Mouse (Mus musculus) neural tube, embryonic 14.5 days (tissue): ENCODE data around the gene D630003M21Rik. TPM values are rescaled to one million over a fixed set of nuclear protein-coding genes. Genes with fewer than 3 reads are reported as not detected.
A peak's percentile ranks its signal among the peaks of the same experiment; 100 is the strongest.

ENCODE experiments used
- ATAC-seq: fragments of 200-750 bp; cut with Nextera tagmentation; 2 replicates; pipeline ENCODE4 v1.8.0; 2017; ENCODE audit warnings: low read depth, mild to moderate bottlenecking, moderate TSS enrichment, moderate library complexity
- H3K27ac ChIP-seq: fragments of 300-500 bp; sonication (generic); 2 replicates; pipeline ENCODE4 v1.5.1; 2014; ENCODE audit warnings: low read depth, mild to moderate bottlenecking, control low read depth, low read length, moderate library complexity, mixed read lengths
- H3K27me3 ChIP-seq: fragments of 300-500 bp; sonication (generic); 2 replicates; pipeline ENCODE4 v1.6.1; 2014; ENCODE audit warnings: low read length; ENCODE audit not compliant: control insufficient read depth, insufficient read depth
- H3K36me3 ChIP-seq: fragments of 300-500 bp; sonication (generic); 2 replicates; pipeline ENCODE4 v1.6.1; 2014; ENCODE audit warnings: low read length, mixed read lengths; ENCODE audit not compliant: control insufficient read depth, insufficient read depth
- H3K4me1 ChIP-seq: fragments of 300-500 bp; sonication (generic); 2 replicates; pipeline ENCODE4 v1.6.1; 2014; ENCODE audit warnings: low read length; ENCODE audit not compliant: control insufficient read depth, insufficient read depth
- H3K4me2 ChIP-seq: fragments of 300-500 bp; sonication (generic); 2 replicates; pipeline ENCODE4 v1.6.1; 2014; ENCODE audit warnings: mild to moderate bottlenecking, low read depth, low read length, control low read depth
- H3K4me3 ChIP-seq: fragments of 300-500 bp; sonication (generic); 2 replicates; pipeline ENCODE4 v1.5.1; 2014; ENCODE audit warnings: low read depth, low read length, control low read depth, mixed read lengths
- H3K9ac ChIP-seq: fragments of 300-500 bp; sonication (generic); replicated peaks from 2 replicates; pipeline ENCODE4 v1.6.1; 2014; ENCODE audit warnings: low read depth, mild to moderate bottlenecking, control low read depth, low read length, mixed read lengths
- H3K9me3 ChIP-seq: fragments of 300-500 bp; sonication (generic); 2 replicates; pipeline ENCODE4 v1.6.1; 2016; ENCODE audit warnings: low read length; ENCODE audit not compliant: control insufficient read depth
- WGBS: fragments of 180-500 bp; shearing (Covaris S2); extraction: QIAGEN DNeasy Blood & Tissue Kit; methylation state at CpG from one replicate; pipeline ENCODE4 v1.1.7; 2014; 5-methylcytosine and 5-hydroxymethylcytosine counted together
- polyA plus RNA-seq: library from polyadenylated mRNA; unstranded; fragments of >200 nt; fragmentation: Nextera tagmentation; extraction: Ambion mirVana; gene quantifications from 2 replicates; pipeline ENCODE4 v1.2.1, GENCODE M21; 2014

D630003M21Rik gene
- polyA plus RNA-seq = 0.94 and 1.8 TPM in 2 replicates

DNA sequence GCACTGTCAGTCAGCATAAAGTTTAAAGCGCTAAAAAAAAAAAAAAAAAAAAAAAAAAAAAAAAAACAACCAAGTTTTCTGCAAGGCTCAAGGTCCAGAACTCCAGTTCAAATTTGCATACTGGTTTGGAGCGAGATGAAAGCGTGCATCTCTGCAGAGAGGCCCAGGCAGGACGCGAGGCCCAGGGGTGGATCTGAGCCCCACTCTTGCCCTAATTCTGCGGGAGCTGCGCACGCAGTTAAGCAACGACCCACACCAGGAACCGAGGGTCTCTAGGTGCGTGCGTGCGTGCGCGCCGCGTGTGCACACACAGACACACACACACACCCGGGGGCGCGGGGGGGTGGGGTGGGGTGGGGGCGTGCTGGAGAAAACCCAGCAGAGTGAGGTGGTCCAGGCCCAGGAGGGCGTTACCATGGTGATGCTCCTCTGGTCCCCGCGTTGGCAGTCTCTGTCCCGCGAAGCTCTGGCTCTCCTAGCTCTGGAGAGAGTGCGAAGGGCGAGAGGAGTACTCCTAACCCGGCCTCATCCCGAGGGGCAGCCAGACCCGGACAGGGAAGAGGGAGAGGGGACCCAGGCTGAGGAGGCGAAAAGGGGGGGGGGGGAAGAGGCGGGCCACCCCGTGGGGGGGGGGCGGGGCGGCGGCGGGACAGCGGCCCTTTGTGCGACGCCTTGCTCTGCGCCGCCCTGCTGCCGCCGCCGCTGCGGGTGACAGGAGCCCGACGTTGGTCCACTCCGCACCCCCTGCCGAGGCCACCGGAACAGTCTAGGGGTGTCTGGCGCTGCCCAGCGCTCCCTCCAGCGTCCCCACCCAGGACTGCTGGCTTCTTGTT, at the start of gene D630003M21Rik:
D630003M21Rik (minus strand) TSS at position 553 of the 833 bp plus-strand sequence.
- peak; percentile 84 for ATAC-seq
- peak within 1 kb of the TSS; percentile 59 for H3K9ac ChIP-seq
- under 1% methylated on average over 35 of the region's 55 CpGs for WGBS

DNA sequence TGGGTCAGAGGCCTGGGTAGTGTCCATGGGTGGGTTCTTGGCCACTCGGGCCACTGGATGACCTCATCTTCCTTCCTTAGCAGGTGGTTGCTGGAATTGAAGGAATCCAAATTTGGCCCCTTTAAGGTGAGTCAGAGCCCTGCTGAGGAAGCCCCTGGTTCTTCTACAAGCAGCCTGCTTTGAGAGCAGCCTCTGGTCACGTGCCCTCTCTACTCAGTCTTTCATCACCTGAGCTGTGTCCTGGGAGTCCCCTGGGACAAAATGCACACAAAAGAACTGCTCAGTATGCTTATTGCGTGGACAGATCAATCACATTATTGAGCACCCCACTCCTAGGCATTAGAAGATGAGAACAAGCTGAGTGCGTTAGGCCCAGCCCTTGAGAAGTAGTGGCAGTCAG, 47.9 kb upstream of the D630003M21Rik start:
- Histone ChIP-seq H3K27me3 (no peaks in the 10 kb centered on the region), H3K4me1 (0 out of 2 replicates have a peak, but pooled peaks cover 7% of the 10 kb centered on the region), H3K4me3 (no peak overlapping the region), H3K4me2 (no peak overlapping the region), H3K9me3 (no peaks in the 10 kb centered on the region), H3K9ac (no peak overlapping the region), H3K36me3 (no peaks in the 10 kb centered on the region), H3K27ac (no peak overlapping the region)
- no peak for ATAC-seq
- 71% methylated on average over 4 of the region's 4 CpGs for WGBS

More for the DNA sequence above, at the start of gene D630003M21Rik:
- Histone ChIP-seq H3K4me1 (peaks cover 11% of the 10 kb centered on the region), H3K4me2 (peak within 1 kb of the TSS; percentile 83), H3K27ac (peak within 1 kb of the TSS; percentile 60; the same call in 1 of the 2 replicates), H3K9me3 (no peaks in the 10 kb centered on the region), H3K4me3 (peak within 1 kb of the TSS; percentile 37), H3K36me3 (no peaks in the 10 kb centered on the region), H3K27me3 (no peaks in the 10 kb centered on the region)

DNA sequence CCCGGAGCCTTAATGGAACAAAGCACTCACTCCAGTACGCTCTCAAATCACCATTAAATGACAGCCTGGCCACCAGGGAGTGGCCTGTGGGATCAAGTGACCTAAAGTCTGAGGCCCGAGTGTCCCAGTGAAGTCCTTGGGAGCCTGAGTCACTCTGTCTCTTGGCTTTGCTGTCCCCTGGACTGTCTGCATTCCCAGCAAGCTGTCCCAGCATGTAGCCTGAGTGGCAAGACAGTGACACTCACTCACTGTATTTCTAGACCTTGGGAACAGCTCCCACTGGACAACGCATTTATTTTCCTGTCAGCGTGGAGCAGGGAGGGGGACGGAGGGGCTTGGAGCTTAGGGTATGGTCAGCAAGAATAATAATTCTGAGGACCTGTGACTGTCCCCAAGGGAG, 47.4 kb upstream of the D630003M21Rik start:
- H3K36me3 ChIP-seq = no peaks in the 10 kb centered on the region
- WGBS = 67% methylated on average over 6 of the region's 6 CpGs

GRCm38 (mm10) chr2:158275811-158276210, 46.8 kb upstream of the D630003M21Rik start:
- ATAC-seq = no peak
- H3K36me3 ChIP-seq = no peaks in the 10 kb centered on the region
- no peak overlapping the region for H3K4me2 ChIP-seq
- H3K27me3 ChIP-seq = no peaks in the 10 kb centered on the region
- no peak overlapping the region for H3K9ac ChIP-seq
- no peak overlapping the region for H3K4me3 ChIP-seq
- no peak overlapping the region for H3K27ac ChIP-seq
- 0 out of 2 replicates have a peak, but pooled peaks cover 7% of the 10 kb centered on the region for H3K4me1 ChIP-seq
- WGBS = 73% methylated on average over 4 of the region's 4 CpGs
- no peaks in the 10 kb centered on the region for H3K9me3 ChIP-seq

More for the DNA sequence above, 47.4 kb upstream of the D630003M21Rik start:
- H3K27ac ChIP-seq = no peak overlapping the region
- H3K9ac ChIP-seq = no peak overlapping the region
- H3K27me3 ChIP-seq = no peaks in the 10 kb centered on the region
- no peak overlapping the region for H3K4me3 ChIP-seq
- no peak overlapping the region for H3K4me2 ChIP-seq
- H3K4me1 ChIP-seq = 0 out of 2 replicates have a peak, but pooled peaks cover 7% of the 10 kb centered on the region
- H3K9me3 ChIP-seq = no peaks in the 10 kb centered on the region
- no peak for ATAC-seq

GRCm38 (mm10) chr2:158275349-158275748, 46.3 kb upstream of the D630003M21Rik start:
- Histone ChIP-seq H3K9me3 (no peaks in the 10 kb centered on the region), H3K27ac (no peak overlapping the region), H3K36me3 (no peaks in the 10 kb centered on the region), H3K4me1 (0 out of 2 replicates have a peak, but pooled peaks cover 7% of the 10 kb centered on the region), H3K4me3 (no peak overlapping the region), H3K9ac (no peak overlapping the region), H3K4me2 (no peak overlapping the region), H3K27me3 (no peaks in the 10 kb centered on the region)
- ATAC-seq = no peak
- WGBS = 99% methylated on average over 3 of the region's 3 CpGs

DNA sequence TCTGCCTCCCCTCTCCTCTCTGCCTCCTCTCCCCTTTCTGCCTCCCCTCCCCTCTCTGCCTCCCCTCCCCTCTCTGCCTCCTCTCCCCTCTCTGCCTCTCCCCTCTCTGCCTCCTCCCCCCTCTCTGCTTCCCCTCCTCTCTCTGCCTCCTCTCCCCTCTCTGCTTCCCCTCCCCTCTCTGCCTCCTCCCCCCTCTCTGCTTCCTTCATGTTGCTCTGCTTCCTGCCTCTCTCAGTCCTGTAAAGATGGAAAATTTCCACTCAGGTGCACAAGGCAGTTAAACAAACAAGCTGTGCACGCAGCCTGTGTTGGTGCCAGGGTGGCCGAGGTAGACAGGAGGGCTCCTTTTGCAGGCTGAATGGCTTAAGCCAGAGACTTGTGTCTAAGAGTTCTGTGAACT, 44.6 kb upstream of the D630003M21Rik start:
- no peak for ATAC-seq
- no peak overlapping the region for H3K4me3 ChIP-seq
- H3K36me3 ChIP-seq = no peaks in the 10 kb centered on the region
- no peaks in the 10 kb centered on the region for H3K9me3 ChIP-seq
- H3K27me3 ChIP-seq = no peaks in the 10 kb centered on the region
- H3K4me2 ChIP-seq = no peak overlapping the region
- H3K4me1 ChIP-seq = 0 out of 2 replicates have a peak, but pooled peaks cover 7% of the 10 kb centered on the region
- H3K27ac ChIP-seq = 0 out of 2 replicates have a peak overlapping the region, but pooled peaks have one; percentile 28
- H3K9ac ChIP-seq = no peak overlapping the region
- 28% methylated on average over 2 of the region's 2 CpGs for WGBS

DNA sequence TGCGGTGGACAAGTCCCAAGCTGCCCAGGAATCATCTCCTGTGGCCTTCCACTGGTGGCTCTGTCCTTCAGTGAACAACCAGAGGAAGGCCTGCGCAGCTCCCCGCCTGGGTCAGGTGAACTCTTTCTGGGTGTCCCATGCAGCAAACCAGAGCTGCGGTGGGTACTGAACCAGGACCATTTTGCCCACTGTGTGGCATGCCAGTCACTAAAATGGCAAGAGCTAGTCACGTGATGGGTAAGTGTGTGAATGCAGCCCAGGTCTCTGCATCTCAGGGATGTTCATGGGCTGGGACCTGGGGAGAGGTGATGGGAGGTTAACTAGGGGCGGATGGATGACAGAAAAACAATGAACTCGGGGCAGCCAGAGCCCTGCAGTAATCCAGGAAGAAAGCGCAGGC, 41.0 kb upstream of the D630003M21Rik start:
- WGBS = 78% methylated on average over 8 of the region's 8 CpGs
- Histone ChIP-seq H3K27ac (no peak overlapping the region), H3K4me1 (0 out of 2 replicates have a peak, but pooled peaks cover 7% of the 10 kb centered on the region), H3K27me3 (no peaks in the 10 kb centered on the region), H3K4me3 (no peak overlapping the region), H3K36me3 (no peaks in the 10 kb centered on the region), H3K9ac (no peak overlapping the region), H3K4me2 (no peak overlapping the region), H3K9me3 (no peaks in the 10 kb centered on the region)
- ATAC-seq = no peak

- Histone ChIP-seq H3K27ac (no peak overlapping the region), H3K4me1 (no peaks in the 10 kb centered on the region), H3K9ac (no peak overlapping the region), H3K27me3 (no peaks in the 10 kb centered on the region), H3K36me3 (no peaks in the 10 kb centered on the region), H3K4me3 (no peak overlapping the region), H3K4me2 (no peak overlapping the region), H3K9me3 (no peaks in the 10 kb centered on the region)
- WGBS = 56% methylated on average over 3 of the region's 3 CpGs
- ATAC-seq = no peak
These were observed 35.9 kb upstream of the D630003M21Rik start for GRCm38 (mm10) chr2:158264877-158265276.

DNA sequence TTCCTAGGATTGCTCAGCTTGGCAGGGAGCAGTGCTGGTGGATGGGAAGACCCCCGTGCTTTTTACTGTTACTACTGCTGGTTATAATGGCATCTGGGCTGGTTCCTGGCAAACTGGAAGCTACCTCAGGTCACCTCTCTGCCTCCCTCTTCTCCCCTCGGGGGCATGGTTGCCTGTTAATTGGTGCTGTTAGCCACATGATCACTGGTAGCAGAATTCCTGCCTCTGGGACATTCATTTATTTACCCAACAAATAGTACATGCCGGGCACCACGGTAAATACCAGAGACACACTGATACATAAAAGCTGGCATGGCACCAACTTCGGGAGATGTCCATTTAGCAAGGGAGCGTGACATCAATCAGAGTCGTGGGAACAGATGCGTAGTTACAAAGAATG, 30.5 kb upstream of the D630003M21Rik start:
- Histone ChIP-seq H3K27ac (no peak overlapping the region), H3K9me3 (no peaks in the 10 kb centered on the region), H3K4me3 (no peak overlapping the region), H3K9ac (no peak overlapping the region), H3K4me2 (no peak overlapping the region), H3K36me3 (no peaks in the 10 kb centered on the region), H3K27me3 (no peaks in the 10 kb centered on the region), H3K4me1 (no peaks in the 10 kb centered on the region)
- ATAC-seq = no peak
- WGBS = 75% methylated on average over 8 of the region's 8 CpGs
